Mouse (Mus musculus) heart, embryonic 14.5 days (tissue): ENCODE measurements around the gene Rpl23. TPM values are rescaled to one million over a fixed set of nuclear protein-coding genes. Genes with fewer than 3 reads are reported as not detected.

ENCODE experiments used
- ATAC-seq: fragments of 200-750 bp; cut with Nextera tagmentation; 2 replicates; pipeline ENCODE4 v1.8.0; 2017; ENCODE audit warnings: low read depth, moderate TSS enrichment; ENCODE audit not compliant: insufficient number of reproducible peaks, insufficient read depth, low FRiP score
- H3K27ac ChIP-seq, 2 experiments: fragments of 200-500 bp in 1 of 2; fragments of 300-500 bp in 1 of 2; sonication (generic) in 1 of 2; replicated peaks in 1 of 2; 2 replicates each; pipeline ENCODE4 v1.5.1; 2012 to 2014; ENCODE audit warnings: low read depth in 2 of 2, low read length in 2 of 2, control low read depth in 1 of 2, mild to moderate bottlenecking in 1 of 2, mixed read lengths in 1 of 2; ENCODE audit not compliant: control insufficient read depth in 1 of 2, insufficient read depth in 1 of 2
- H3K27me3 ChIP-seq: fragments of 300-500 bp; sonication (generic); 2 replicates; pipeline ENCODE4 v1.6.1; 2014; ENCODE audit warnings: mild to moderate bottlenecking, low read length, control low read depth; ENCODE audit not compliant: control insufficient read depth, insufficient read depth
- H3K36me3 ChIP-seq: fragments of 300-500 bp; sonication (generic); 2 replicates; pipeline ENCODE4 v1.6.1; 2014; ENCODE audit warnings: mild to moderate bottlenecking, control low read depth, low read length, mixed read lengths; ENCODE audit not compliant: control insufficient read depth, insufficient read depth
- H3K4me1 ChIP-seq, 2 experiments: fragments of 200-500 bp in 1 of 2; fragments of 300-500 bp in 1 of 2; sonication (generic) in 1 of 2; 2 replicates each; pipeline ENCODE4 v1.6.1; 2012 to 2014; ENCODE audit warnings: low read length in 2 of 2, control low read depth in 1 of 2, mixed read lengths in 1 of 2; ENCODE audit not compliant: control insufficient read depth in 2 of 2, insufficient read depth in 2 of 2
- H3K4me2 ChIP-seq: fragments of 300-500 bp; sonication (generic); 2 replicates; pipeline ENCODE4 v1.6.1; 2014; ENCODE audit warnings: mild to moderate bottlenecking, low read length
- H3K4me3 ChIP-seq, 2 experiments: fragments of 200-500 bp in 1 of 2; fragments of 300-500 bp in 1 of 2; sonication (generic) in 1 of 2; 2 replicates each; pipeline ENCODE4 v1.5.1; 2012 to 2014; ENCODE audit warnings: low read length in 2 of 2, mild to moderate bottlenecking in 2 of 2, control low read depth in 1 of 2, low read depth in 1 of 2, moderate library complexity in 1 of 2; ENCODE audit not compliant: control insufficient read depth in 1 of 2, insufficient read depth in 1 of 2
- H3K9ac ChIP-seq: fragments of 300-500 bp; sonication (generic); 2 replicates; pipeline ENCODE4 v1.6.1; 2014; ENCODE audit warnings: mild to moderate bottlenecking, low read length
- H3K9me3 ChIP-seq: fragments of 300-500 bp; sonication (generic); 2 replicates; pipeline ENCODE4 v1.6.1; 2016; ENCODE audit warnings: low read length, control low read depth; ENCODE audit not compliant: control insufficient read depth
- WGBS: fragments of 180-500 bp; shearing (Covaris S2); extraction: QIAGEN DNeasy Blood & Tissue Kit; methylation state at CpG from one replicate; pipeline ENCODE4 v1.1.7; 2014; 5-methylcytosine and 5-hydroxymethylcytosine counted together
- polyA plus RNA-seq: library from polyadenylated mRNA; unstranded; fragments of >200 nt; fragmentation: Nextera tagmentation; extraction: Ambion mirVana; gene quantifications from 2 replicates; pipeline ENCODE4 v1.2.1, GENCODE M21; 2014

The Rpl23 gene
- polyA plus RNA-seq, 1 experiment from 2014 or later = 536 TPM

DNA sequence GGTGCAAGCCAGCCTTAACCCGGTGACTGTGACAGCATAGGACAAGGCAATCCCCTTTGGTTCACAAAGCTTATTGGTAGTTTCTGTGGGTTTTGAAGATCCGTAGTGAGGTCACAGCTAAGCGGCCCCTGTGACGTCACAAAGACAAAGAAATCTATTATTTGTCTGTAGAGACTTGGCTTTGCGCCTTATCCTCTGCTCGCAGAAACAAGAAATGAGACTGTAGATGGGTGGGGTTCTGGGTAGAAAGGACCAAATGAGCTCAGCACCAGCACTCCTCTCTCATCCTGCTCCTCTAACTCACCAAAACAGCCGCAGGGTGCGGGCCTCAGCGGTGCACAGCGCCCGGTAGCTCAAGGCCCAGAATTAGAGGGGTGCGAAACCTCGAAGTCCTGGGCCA lies 7.1 kb downstream of the Rpl23 start:
- Histone ChIP-seq H3K27me3 (no peaks in the 10 kb centered on the region), H3K27ac (no peak overlapping the region), H3K4me2 (no peak overlapping the region), H3K9me3 (no peaks in the 10 kb centered on the region), H3K36me3 (peaks cover 46% of the 10 kb centered on the region), H3K9ac (no peak overlapping the region), H3K4me3 (no peak overlapping the region), H3K4me1 (peaks cover 0 to under 1% of the 10 kb centered on the region in 2 experiments; a peak in 2 of 4 replicates)
- 81% methylated on average over 13 of the region's 13 CpGs for WGBS
- ATAC-seq = no peak

DNA sequence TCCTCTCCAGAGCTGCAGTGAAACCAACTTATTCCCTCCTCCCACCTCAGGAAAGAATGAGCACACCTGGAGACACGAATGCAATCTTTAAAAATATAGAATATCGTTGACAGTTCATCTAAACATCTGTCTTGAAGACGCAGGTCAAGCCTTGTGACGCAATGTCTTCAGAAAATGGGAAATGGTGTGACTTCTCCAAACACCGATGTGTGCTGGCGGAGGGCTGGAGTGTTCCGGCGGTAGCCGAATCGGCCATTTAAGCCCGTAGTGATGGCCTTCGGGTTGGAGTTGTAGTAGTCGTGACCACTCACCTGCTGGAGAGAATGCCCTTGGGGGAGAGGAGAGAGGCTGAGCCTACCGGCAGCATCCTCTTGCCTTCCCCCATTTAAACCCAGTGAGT lies 10.8 kb downstream of the Rpl23 start:
- no peak overlapping the region for H3K4me3 ChIP-seq
- no peaks in the 10 kb centered on the region for H3K27me3 ChIP-seq
- H3K4me1 ChIP-seq = no peaks in the 10 kb centered on the region
- WGBS = 74% methylated on average over 14 of the region's 14 CpGs
- ATAC-seq = no peak
- no peak overlapping the region for H3K9ac ChIP-seq
- H3K27ac ChIP-seq = no peak overlapping the region
- H3K36me3 ChIP-seq = peaks cover 11% of the 10 kb centered on the region
- H3K4me2 ChIP-seq = no peak overlapping the region
- no peaks in the 10 kb centered on the region for H3K9me3 ChIP-seq

GRCm38 (mm10) chr11:97769704-97770103 lies 12.5 kb downstream of the Rpl23 start:
- no peak overlapping the region for H3K4me2 ChIP-seq
- 22% methylated on average over 2 of the region's 2 CpGs for WGBS
- H3K4me1 ChIP-seq = peaks cover 0 to 9% of the 10 kb centered on the region in 2 experiments; a peak in 2 of 4 replicates
- no peak for ATAC-seq
- H3K4me3 ChIP-seq = no peak overlapping the region
- no peaks in the 10 kb centered on the region for H3K36me3 ChIP-seq
- no peak overlapping the region for H3K9ac ChIP-seq
- H3K9me3 ChIP-seq = no peaks in the 10 kb centered on the region
- no peaks in the 10 kb centered on the region for H3K27me3 ChIP-seq
- H3K27ac ChIP-seq = no peak overlapping the region

DNA sequence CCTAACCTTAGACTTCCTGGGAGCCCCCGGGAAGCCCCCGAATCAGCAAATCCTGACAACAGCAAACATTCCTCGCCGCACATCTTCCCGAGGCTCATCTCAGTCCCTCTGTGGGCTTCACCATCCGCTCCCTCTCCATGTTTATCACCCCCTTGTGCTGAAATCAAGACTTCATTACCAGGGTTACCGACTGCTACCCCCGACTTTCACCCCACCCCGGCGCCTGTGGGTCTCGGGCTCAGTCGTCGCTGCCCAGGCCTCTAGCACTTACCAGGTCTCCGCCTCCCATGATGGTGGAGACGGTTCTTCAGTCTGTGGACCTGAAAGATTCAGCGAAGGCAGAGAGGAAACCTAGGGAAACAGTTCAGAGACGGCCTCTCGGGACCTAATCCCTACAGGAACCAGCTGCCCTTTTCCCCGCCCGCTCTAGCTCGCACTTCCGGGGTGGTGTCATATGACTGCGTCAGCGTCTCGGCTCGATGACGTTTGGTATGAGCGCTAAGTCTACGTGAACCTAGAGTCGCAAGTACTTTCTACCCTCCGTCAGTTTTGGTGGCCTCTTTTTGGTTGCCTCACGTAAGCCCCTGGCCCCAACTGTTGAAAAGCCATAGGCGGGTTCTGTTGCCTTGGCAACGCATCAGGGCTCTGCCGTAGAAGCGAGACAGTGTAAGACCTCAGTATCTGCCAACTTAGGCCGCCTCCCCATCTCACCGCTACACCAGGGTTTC lies 15.9 kb downstream of the Rpl23 start, which contains the start of gene Cwc25:
Gene Cwc25 (minus strand): TSS at position 403 of the 728 bp plus-strand sequence.
- Histone ChIP-seq H3K9me3 (no peaks in the 10 kb centered on the region), H3K27ac (peak within 1 kb of the TSS; percentile 77 to 95), H3K9ac (peak within 1 kb of the TSS; percentile 92), H3K4me2 (peak within 1 kb of the TSS; percentile 88), H3K4me1 (peaks cover 0 to 9% of the 10 kb centered on the region in 2 experiments; a peak in 2 of 4 replicates), H3K27me3 (no peaks in the 10 kb centered on the region), H3K36me3 (peaks cover 31% of the 10 kb centered on the region), H3K4me3 (peak within 1 kb of the TSS; percentile 75 to 97)
- WGBS = under 1% methylated on average over 38 of the region's 38 CpGs
- peak; percentile 89 for ATAC-seq

DNA sequence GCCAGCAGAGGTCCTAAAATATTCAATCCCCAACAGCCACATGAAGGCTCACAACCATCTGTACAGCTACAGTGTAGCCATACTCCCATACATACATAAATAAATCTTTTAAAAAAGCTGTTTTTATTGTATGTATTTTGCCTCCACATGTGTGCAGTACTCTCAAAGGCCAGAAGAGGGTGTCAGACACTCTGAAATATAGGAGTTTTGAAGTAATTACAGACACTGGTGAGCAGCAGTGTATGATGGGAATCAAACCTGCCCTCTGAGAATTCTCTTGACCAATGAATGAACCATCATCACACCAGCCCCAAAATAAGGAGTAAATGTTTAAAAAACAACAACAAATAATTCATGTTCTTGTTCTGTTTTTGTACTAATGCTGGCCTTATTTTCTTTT lies 20.6 kb downstream of the Rpl23 start:
- Histone ChIP-seq H3K9me3 (no peaks in the 10 kb centered on the region), H3K27me3 (no peaks in the 10 kb centered on the region), H3K27ac (no peak overlapping the region), H3K4me1 (peaks cover 0 to 9% of the 10 kb centered on the region in 2 experiments; a peak in 2 of 4 replicates), H3K4me3 (no peak overlapping the region), H3K4me2 (no peak overlapping the region), H3K36me3 (peaks cover 73% of the 10 kb centered on the region), H3K9ac (no peak overlapping the region)
- ATAC-seq = no peak

DNA sequence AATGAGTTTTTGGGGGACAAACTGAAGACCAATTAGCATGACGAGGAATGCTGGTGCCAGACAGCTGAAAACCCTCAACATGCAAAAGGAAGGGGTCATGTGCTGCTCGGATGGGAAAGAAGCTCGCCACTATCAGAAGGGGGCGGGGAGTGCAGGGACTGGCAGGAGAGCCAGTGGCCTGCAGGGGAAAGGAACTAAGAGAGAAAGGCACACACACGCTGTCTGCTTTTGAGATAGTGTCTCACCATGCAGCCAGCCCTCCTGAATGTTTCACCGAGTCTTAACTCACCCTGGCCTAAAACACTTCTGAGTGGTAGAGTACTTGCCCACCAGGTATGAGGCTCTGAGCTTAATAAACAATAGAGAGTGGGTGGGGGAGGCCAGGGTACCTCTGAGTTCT lies 23.3 kb downstream of the Rpl23 start:
- no peak for ATAC-seq
- H3K4me3 ChIP-seq = no peak overlapping the region
- no peak overlapping the region for H3K9ac ChIP-seq
- peaks cover 91% of the 10 kb centered on the region for H3K36me3 ChIP-seq
- WGBS = 74% methylated on average over 6 of the region's 6 CpGs
- H3K4me1 ChIP-seq = no peaks in the 10 kb centered on the region
- H3K4me2 ChIP-seq = no peak overlapping the region
- no peaks in the 10 kb centered on the region for H3K27me3 ChIP-seq
- H3K9me3 ChIP-seq = no peaks in the 10 kb centered on the region
- no peak overlapping the region for H3K27ac ChIP-seq

GRCm38 (mm10) chr11:97758125-97758524 lies 24.1 kb downstream of the Rpl23 start:
- Histone ChIP-seq H3K4me3 (no peak overlapping the region), H3K9me3 (no peaks in the 10 kb centered on the region), H3K27me3 (no peaks in the 10 kb centered on the region), H3K4me2 (no peak overlapping the region), H3K4me1 (no peaks in the 10 kb centered on the region), H3K27ac (no peak overlapping the region), H3K9ac (no peak overlapping the region), H3K36me3 (peaks cover 92% of the 10 kb centered on the region)
- no peak for ATAC-seq
- WGBS = 91% methylated on average over 1 of the region's 1 CpGs

DNA sequence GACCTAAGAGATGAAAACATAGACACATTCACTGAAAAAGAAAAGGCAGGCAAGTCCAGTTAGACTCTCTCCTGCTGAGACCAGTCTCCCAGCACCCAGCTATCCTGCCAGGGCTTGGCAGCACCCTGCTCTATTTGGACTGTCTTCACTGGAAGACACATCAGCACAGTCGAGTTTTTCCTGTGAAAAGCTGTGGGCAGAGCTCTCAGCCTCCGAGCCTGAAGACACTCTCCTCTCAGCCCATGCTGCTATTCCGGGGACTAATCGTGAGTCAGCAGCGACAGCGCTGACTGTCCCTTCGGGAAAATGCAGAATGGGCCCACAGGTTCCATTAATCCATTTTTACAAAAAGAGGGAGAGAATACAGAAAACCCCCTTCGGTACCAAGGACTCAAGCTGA lies 29.0 kb downstream of the Rpl23 start:
- no peak for ATAC-seq
- Histone ChIP-seq H3K4me1 (no peaks in the 10 kb centered on the region), H3K4me2 (no peak overlapping the region), H3K27me3 (no peaks in the 10 kb centered on the region), H3K36me3 (peaks cover 95% of the 10 kb centered on the region), H3K9ac (no peak overlapping the region), H3K27ac (no peak overlapping the region), H3K9me3 (no peaks in the 10 kb centered on the region), H3K4me3 (no peak overlapping the region)
- WGBS = 91% methylated on average over 8 of the region's 8 CpGs
